Mouse (Mus musculus) forebrain, postnatal 0 days (tissue): ENCODE data around the gene Dgkq. TPM values are rescaled to one million over a fixed set of nuclear protein-coding genes. Genes with fewer than 3 reads are reported as not detected.
A peak's percentile ranks its signal among the peaks of the same experiment; 100 is the strongest.

Experiments
- ATAC-seq: fragments of 200-750 bp; cut with Nextera tagmentation; 2 replicates; pipeline ENCODE4 v1.8.0; 2017; ENCODE audit warnings: mild to moderate bottlenecking, moderate library complexity
- DNase-seq: peaks from one replicate; pipeline ENCODE4 v3.0.0-alpha.2; 2015
- H3K27ac ChIP-seq: fragments of 300-500 bp; sonication (generic); 2 replicates; pipeline ENCODE4 v1.5.1; 2014; ENCODE audit warnings: low read depth, mild to moderate bottlenecking, antibody characterized with exemption, low read length, moderate library complexity, mixed read lengths
- H3K27me3 ChIP-seq: fragments of 300-500 bp; sonication (generic); 2 replicates; pipeline ENCODE4 v1.6.1; 2014; ENCODE audit warnings: mild to moderate bottlenecking, low read length, mixed read lengths; ENCODE audit not compliant: insufficient read depth
- H3K36me3 ChIP-seq: fragments of 300-500 bp; sonication (generic); 2 replicates; pipeline ENCODE4 v1.6.1; 2014; ENCODE audit warnings: mild to moderate bottlenecking, moderate library complexity; ENCODE audit not compliant: insufficient read depth
- H3K4me1 ChIP-seq: fragments of 300-500 bp; sonication (generic); 2 replicates; pipeline ENCODE4 v1.6.1; 2014; ENCODE audit warnings: antibody characterized with exemption; ENCODE audit not compliant: insufficient read depth
- H3K4me2 ChIP-seq: fragments of 300-500 bp; sonication (generic); 2 replicates; pipeline ENCODE4 v1.6.1; 2014; ENCODE audit warnings: low read depth, mild to moderate bottlenecking, moderate library complexity
- H3K4me3 ChIP-seq: fragments of 300-500 bp; sonication (generic); 2 replicates; pipeline ENCODE4 v1.5.1; 2014; ENCODE audit warnings: low read depth, low read length, mixed read lengths
- H3K9ac ChIP-seq: fragments of 300-500 bp; sonication (generic); 2 replicates; pipeline ENCODE4 v1.6.1; 2014; ENCODE audit warnings: mild to moderate bottlenecking
- H3K9me3 ChIP-seq: fragments of 300-500 bp; sonication (generic); 2 replicates; pipeline ENCODE4 v1.6.1; 2016; ENCODE audit warnings: low read length
- CTCF ChIP-seq: sonication (generic); IDR thresholded peaks from 2 replicates; pipeline ENCODE4 v1.5.1; 2016; ENCODE audit warnings: antibody characterized with exemption, control low read depth, low read depth
- WGBS: fragments of 180-500 bp; shearing (Covaris S2); extraction: QIAGEN DNeasy Blood & Tissue Kit; methylation state at CpG from one replicate; pipeline ENCODE4 v1.1.7; 2014; 5-methylcytosine and 5-hydroxymethylcytosine counted together
- polyA plus RNA-seq: library from polyadenylated mRNA; unstranded; fragments of >200 nt; fragmentation: Nextera tagmentation; extraction: Ambion mirVana; gene quantifications from 2 replicates; pipeline ENCODE4 v1.2.1, GENCODE M21; 2015
- total RNA-seq: library from RNA; depleted of rRNA; stranded (reverse); fragments of >200 nt; gene quantifications from 2 replicates; pipeline ENCODE4 v1.2.3, GENCODE M21; 2014

Dgkq gene
- total and polyA plus RNA-seq, 2 experiments from 2014 or later = 11.6 to 59.5 TPM

- no peaks in the 10 kb centered on the region for H3K27me3 ChIP-seq
- no peak for ATAC-seq
- peaks cover 12% of the 10 kb centered on the region for H3K4me1 ChIP-seq
- H3K27ac ChIP-seq = no peak overlapping the region
- H3K36me3 ChIP-seq = peaks cover 6% of the 10 kb centered on the region; the same call in 1 of the 2 replicates
- TF ChIP-seq CTCF = no peak
- H3K4me2 ChIP-seq = no peak overlapping the region
- DNase-seq = no peak
- H3K9ac ChIP-seq = no peak overlapping the region
- H3K4me3 ChIP-seq = no peak overlapping the region
- 86% methylated on average over 2 of the region's 2 CpGs for WGBS
- no peaks in the 10 kb centered on the region for H3K9me3 ChIP-seq
Observed at GRCm38 (mm10) chr5:108674624-108675023, 5.2 kb upstream of the Dgkq start.

GRCm38 (mm10) chr5:108671757-108672156 lies 2.3 kb upstream of the Dgkq start:
- H3K4me1 ChIP-seq = peaks cover 5% of the 10 kb centered on the region
- H3K36me3 ChIP-seq = peaks cover 6% of the 10 kb centered on the region; the same call in 1 of the 2 replicates
- no peak overlapping the region for H3K4me3 ChIP-seq
- no peaks in the 10 kb centered on the region for H3K27me3 ChIP-seq
- no peak for TF ChIP-seq CTCF
- no peak overlapping the region for H3K9ac ChIP-seq
- DNase-seq (no peak), ATAC-seq (no peak)
- no peak overlapping the region for H3K4me2 ChIP-seq
- no peak overlapping the region for H3K27ac ChIP-seq
- WGBS = 92% methylated on average over 12 of the region's 12 CpGs
- no peaks in the 10 kb centered on the region for H3K9me3 ChIP-seq

- H3K4me1 ChIP-seq = peaks cover 3% of the 10 kb centered on the region; the same call in 1 of the 2 replicates
- TF ChIP-seq CTCF = peak; percentile 52
Observed at GRCm38 (mm10) chr5:108670785-108671184, 1.3 kb upstream of the Dgkq start.

GRCm38 (mm10) chr5:108669986-108670385 lies 514 bp upstream of the Dgkq start:
- H3K4me3 ChIP-seq = no peak overlapping the region
- 0 out of 2 replicates have a peak overlapping the region, but pooled peaks have one; percentile 77 for H3K9ac ChIP-seq
- H3K27me3 ChIP-seq = no peaks in the 10 kb centered on the region
- no peak overlapping the region for H3K4me2 ChIP-seq
- no peaks in the 10 kb centered on the region for H3K9me3 ChIP-seq
- H3K4me1 ChIP-seq = peaks cover 3% of the 10 kb centered on the region; the same call in 1 of the 2 replicates
- DNase-seq (no peak), ATAC-seq (no peak)
- peak overlapping the region; percentile 87; the same call in 1 of the 2 replicates for H3K27ac ChIP-seq
- no peak for TF ChIP-seq CTCF
- 82% methylated on average over 9 of the region's 9 CpGs for WGBS
- H3K36me3 ChIP-seq = peaks cover 6% of the 10 kb centered on the region; the same call in 1 of the 2 replicates

More at GRCm38 (mm10) chr5:108670785-108671184, 1.3 kb upstream of the Dgkq start:
- H3K4me3 ChIP-seq = no peak overlapping the region
- no peak overlapping the region for H3K9ac ChIP-seq
- no peaks in the 10 kb centered on the region for H3K9me3 ChIP-seq
- no peak overlapping the region for H3K27ac ChIP-seq
- no peak for DNase-seq
- H3K36me3 ChIP-seq = peaks cover 6% of the 10 kb centered on the region; the same call in 1 of the 2 replicates
- no peaks in the 10 kb centered on the region for H3K27me3 ChIP-seq
- H3K4me2 ChIP-seq = no peak overlapping the region
- no peak for ATAC-seq

GRCm38 (mm10) chr5:108668387-108668932 lies 1.0 kb downstream of the Dgkq start:
- peak overlapping the region; percentile 77 for H3K9ac ChIP-seq
- no peak for TF ChIP-seq CTCF
- no peaks in the 10 kb centered on the region for H3K9me3 ChIP-seq
- peak overlapping the region; percentile 60 for H3K4me3 ChIP-seq
- H3K4me2 ChIP-seq = peak overlapping the region; percentile 82
- peaks cover 6% of the 10 kb centered on the region; the same call in 1 of the 2 replicates for H3K36me3 ChIP-seq
- peak overlapping the region; percentile 87 for H3K27ac ChIP-seq
- ATAC-seq (peak; percentile 17; the same call in 1 of the 2 replicates), DNase-seq (no peak)
- H3K27me3 ChIP-seq = no peaks in the 10 kb centered on the region
- H3K4me1 ChIP-seq = peaks cover 3% of the 10 kb centered on the region; the same call in 1 of the 2 replicates
- WGBS = 8% methylated on average over 3 of the region's 3 CpGs

GRCm38 (mm10) chr5:108667370-108667769 lies 2.1 kb downstream of the Dgkq start:
- WGBS = 84% methylated on average over 2 of the region's 2 CpGs
- DNase-seq (no peak), ATAC-seq (no peak)
- H3K4me3 ChIP-seq = no peak overlapping the region
- no peaks in the 10 kb centered on the region for H3K9me3 ChIP-seq
- TF ChIP-seq CTCF = no peak
- H3K27ac ChIP-seq = no peak overlapping the region
- peaks cover 6% of the 10 kb centered on the region; the same call in 1 of the 2 replicates for H3K36me3 ChIP-seq
- H3K4me2 ChIP-seq = no peak overlapping the region
- H3K9ac ChIP-seq = no peak overlapping the region
- H3K27me3 ChIP-seq = no peaks in the 10 kb centered on the region
- H3K4me1 ChIP-seq = peaks cover 3% of the 10 kb centered on the region; the same call in 1 of the 2 replicates

- ATAC-seq = no peak
- no peak for TF ChIP-seq CTCF
- WGBS = 31% methylated on average over 3 of the region's 3 CpGs
Observed at GRCm38 (mm10) chr5:108665066-108665465, 4.4 kb downstream of the Dgkq start.

More at GRCm38 (mm10) chr5:108665066-108665465, 4.4 kb downstream of the Dgkq start:
- no peaks in the 10 kb centered on the region for H3K36me3 ChIP-seq
- no peak overlapping the region for H3K4me2 ChIP-seq
- no peak overlapping the region for H3K9ac ChIP-seq
- no peak overlapping the region for H3K4me3 ChIP-seq
- peaks cover 5% of the 10 kb centered on the region for H3K4me1 ChIP-seq
- H3K27ac ChIP-seq = no peak overlapping the region
- no peaks in the 10 kb centered on the region for H3K9me3 ChIP-seq
- no peak for DNase-seq
- H3K27me3 ChIP-seq = no peaks in the 10 kb centered on the region
